Mouse (Mus musculus): Measurements from ENCODE around the gene Slc16a14.
"Not testable (repeated sequence)": the region's sequence is repeated elsewhere in the genome, so short reads cannot be mapped to it uniquely, and the experiment has no call there.

Slc16a14 gene

DNA sequence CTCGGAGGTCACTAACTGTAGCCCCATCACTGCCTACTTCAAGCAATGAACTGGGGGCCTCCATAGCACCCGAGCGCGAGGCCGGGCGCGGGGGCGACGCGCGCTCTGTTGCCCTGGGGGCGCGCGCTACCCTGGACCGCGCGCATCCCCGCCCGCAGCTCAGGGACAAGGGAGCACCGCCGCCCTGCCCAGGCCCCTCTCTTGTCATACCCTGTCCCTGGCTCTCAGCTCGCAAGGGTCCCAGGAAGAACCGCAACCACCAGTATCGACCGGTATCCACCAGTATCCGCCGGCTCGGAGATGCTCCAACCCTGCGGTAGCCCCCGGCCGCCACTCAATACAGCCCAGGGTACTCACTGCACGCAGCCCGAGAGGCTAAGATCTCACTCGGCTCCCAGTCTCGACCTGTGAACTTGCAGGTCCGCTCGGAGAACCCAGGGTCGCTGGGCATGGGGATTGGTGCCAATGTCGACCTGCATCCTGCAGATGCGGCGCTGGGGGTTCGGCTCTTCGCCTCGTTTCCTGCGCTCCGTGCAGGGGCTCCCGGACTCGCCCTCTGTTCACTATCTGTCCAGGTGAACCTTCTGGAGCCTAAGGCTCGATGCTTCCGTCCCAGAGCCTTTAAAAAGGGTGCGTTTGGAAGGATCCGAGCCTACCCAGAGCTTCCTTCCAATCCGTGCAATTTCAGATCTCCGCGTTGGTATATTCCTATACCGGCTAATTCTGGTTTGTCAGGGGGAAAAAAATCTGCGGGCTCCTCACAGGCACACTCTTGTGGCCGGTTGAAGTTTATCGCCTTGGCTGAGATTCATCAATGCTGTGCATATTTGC is at the start of gene Slc16a14:
TSS of gene Slc16a14 (minus strand) at position 632 of the 831 bp plus-strand sequence.
- DNase-seq (ENCODE audit: low spot score in 2 of 2): peak; percentile 55 to 57

DNA sequence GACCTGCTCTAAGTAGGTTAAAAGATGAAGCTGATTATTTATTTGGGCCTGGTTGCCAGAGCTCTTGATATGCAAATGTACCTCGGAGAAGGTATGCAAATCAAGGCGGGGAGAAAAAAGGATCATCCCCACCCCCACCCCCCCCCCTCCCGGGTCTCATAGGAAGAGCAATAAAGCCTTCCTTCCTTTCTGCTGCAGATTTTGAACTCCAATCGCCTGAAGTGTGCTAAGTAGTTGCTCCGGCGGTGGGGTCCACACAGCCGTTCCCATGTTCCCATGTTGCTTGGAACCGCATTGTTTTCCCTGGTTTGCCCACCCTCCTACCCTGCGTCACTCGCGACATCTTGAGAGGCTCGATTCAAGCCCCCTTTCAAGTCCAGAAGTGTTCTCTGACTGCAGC is 26.8 kb upstream of the Slc16a14 start:
- not testable (repeated sequence) for DNase-seq (ENCODE audit: low spot score in 2 of 2)

DNA sequence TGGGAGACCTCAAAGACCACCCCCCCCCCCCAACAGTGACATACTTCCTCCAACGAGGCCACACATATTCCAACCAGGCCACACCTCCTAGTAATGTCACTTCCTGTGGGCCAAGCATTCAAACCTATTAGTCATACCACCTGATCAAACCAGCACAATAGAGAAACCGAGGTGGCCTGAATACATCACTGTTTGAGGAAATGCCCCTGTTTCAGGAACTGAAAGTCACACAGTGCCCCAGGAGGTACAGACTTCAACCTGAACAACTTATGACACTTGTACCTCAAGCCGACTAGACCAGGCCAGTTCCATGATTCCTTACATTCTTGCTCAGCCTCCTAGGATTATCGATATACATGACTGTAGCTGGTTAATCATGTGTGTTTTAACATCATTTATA is 22.8 kb upstream of the Slc16a14 start:
- not testable (repeated sequence) for DNase-seq (ENCODE audit: low spot score in 2 of 2)

DNA sequence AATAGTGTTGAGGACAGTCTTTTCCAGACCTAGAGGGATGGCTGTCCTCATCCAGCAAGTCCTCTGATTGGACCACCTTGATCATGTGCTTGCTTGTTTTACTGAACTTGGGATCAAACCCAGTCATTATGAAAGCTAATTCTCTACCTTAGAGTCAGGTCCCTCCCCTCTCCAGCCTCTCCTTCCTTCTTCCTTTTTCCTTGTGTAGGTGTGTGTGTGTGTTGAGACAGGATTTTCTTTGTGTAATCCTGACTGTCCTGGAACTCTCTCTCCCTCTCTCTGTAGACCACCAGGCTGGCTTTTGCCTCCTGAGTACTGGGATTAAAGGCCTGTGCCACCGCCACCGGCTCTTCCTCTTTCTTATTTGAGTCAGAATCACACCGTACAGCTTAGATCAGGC is 21.8 kb upstream of the Slc16a14 start:
- not testable (repeated sequence) for DNase-seq (ENCODE audit: low spot score in 2 of 2)

DNA sequence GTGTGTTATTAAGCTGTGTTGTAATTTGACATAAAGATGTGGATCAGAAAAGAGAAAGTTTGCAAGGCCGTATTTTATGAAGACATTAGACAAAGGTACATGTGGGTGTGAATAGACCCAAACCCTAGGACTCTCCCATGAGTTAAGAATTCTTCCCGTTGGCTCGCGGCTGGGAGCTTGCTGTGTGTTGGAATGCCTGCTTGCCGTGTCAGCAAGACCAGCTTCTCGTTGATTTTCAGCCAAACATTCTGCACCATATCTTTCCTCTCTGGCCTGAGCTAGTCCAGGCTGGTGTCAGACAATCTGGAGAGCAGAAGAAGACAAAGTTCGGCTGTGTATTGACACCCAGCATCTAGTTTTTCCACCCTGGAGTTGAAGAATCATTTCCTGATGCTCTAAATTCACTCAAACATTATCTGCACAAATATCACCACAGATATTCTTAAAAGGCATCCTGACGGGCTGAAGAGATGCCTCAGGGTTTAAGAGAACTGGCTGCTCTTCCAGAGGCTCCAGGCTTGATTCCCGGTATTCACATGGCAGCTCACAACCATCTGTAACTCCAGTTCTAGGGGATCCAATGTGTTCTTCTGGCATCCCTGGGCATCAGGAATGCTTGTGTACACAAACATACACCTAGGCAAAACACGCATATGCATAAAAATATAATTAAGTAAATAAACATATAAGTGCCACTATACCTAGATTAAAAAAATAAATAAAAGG is 17.7 kb upstream of the Slc16a14 start:
- DNase-seq (ENCODE audit: low spot score in 2 of 2): no peak

DNA sequence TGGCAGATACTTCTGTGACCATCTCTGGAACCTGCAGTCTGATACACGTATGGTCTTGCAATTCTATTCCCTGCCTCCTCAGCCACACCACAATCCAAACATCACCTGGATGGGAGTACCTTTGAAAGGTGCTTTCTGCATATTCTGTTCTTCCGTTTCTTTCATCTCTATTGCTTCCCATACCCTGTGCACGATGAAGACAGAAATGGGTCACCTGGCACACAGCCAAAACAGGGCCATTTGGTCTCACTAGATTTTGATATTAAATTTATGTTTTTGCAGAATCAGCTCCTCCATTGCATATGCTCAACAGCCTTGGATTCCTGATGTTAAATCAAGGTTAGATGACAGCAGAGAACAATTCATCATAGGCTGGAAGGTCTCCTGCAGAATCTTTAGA is 16.6 kb upstream of the Slc16a14 start:
- DNase-seq (ENCODE audit: low spot score in 2 of 2): no peak

DNA sequence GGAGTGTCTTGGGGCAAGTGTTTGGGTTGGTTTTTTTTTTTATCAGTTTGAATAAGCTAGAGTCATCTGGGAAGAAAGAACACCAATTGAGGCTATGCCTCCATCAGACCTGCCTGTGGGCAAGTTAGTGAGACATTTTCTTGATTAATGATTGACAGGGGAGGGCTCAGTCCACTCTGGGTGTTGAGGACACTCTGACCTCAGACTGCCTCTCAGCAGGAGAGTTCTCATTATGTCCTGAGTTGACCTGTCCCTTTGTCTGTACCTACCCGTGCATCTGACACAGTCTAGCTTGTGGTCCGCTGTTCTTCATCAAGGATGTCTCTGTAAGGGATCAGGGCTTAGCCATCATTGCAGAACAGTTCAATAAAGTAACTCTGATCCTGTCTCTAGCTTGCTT is 12.5 kb upstream of the Slc16a14 start:
- DNase-seq (ENCODE audit: low spot score in 2 of 2): no peak

DNA sequence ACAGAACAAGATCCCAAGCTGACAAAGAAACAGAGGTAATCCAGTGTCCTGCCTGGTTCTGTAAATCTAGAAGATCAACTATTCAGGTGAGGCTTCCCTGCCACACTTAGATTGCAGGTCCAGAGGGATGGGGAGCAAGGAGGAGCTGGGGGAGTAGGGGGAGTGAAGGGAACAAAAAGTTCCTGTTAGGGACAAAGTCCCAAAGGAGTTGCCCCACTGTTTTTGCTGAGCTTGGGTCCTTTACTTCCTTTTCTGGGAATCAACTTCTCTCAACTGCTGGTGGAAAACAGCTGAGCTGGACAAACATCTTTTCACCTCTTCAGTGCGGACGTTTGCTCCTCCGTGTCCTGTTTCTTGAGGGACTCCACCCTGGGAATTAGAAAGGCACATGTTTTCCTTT is 11.0 kb upstream of the Slc16a14 start:
- no peak for DNase-seq (ENCODE audit: low spot score in 2 of 2)

DNA sequence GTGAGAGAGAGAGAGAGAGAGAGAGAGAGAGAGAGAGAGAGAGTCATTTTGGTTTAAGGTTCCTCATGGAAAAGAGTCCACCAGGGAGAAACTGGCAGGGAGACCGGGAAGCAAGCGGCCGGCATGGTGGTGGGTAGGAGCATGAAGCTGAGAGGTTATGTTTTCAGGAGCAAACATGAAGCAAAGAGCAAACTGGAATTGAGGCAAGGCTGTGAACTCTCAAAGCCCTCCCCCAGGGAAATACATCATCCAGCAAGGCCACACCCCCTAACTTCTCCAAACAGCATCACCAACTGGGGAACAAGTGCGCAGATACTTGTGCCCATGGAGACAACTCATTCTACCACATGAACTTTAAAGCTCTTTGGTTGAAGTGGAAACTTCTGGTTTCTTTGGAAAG is 8.6 kb upstream of the Slc16a14 start:
- DNase-seq (ENCODE audit: low spot score in 2 of 2): no peak

DNA sequence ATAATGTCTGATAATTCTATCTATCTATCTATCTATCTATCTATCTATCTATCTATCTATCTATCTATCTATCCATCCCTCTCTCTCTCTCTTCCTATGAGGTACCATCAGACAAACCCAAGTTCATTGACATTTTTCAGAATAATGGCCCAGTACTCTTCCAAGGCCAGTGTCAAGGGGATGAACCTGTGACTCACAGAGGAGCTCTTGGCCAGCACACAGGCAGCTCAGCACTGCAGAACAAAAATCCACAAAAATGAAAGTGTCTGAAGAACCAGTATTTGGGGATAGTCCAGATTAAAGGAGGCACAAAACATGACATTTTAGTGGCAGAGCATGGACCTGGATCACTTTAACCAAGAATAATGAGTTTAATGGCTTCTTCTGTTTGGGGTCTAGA is 7.7 kb upstream of the Slc16a14 start:
- no peak for DNase-seq (ENCODE audit: low spot score in 2 of 2)

DNA sequence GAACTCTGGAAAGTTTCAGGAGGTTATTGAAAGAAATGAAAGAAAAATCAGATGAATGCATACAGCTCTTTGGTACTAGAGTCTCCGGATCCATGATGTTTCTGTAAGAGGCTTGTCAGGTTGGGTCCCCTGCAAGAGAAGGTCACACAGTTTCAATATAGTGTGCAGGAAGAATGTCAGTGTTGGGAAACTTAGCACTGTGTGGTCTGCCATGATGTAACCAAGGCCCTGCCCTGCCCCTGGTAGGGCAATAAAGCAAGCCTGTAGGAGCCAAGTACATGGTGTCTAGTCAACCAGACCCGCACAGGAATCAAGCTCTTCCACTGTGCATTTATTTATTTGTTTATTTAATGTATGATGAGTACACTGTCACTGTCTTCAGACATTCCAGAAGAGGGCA is 5.4 kb upstream of the Slc16a14 start:
- no peak for DNase-seq (ENCODE audit: low spot score in 2 of 2)

DNA sequence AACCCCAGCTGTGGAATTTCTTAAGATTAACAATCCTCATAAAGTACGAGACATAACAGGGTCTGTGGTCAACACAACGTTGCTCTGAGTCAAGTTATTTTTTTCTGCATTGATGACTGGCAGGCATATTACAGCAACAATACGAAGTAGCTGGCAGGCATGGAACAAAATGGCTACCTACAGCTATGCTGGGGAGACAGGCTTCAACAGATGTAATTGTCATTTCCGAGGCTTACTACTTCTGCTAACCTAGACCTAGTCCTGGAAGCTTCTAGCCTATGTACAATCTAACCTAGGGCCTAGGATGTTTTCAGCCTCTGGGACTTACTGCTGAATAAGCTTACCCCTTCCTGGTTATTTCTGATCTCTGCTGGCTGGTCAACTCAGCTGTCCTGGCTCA is 4.5 kb upstream of the Slc16a14 start:
- no peak for DNase-seq (ENCODE audit: low spot score in 2 of 2)

DNA sequence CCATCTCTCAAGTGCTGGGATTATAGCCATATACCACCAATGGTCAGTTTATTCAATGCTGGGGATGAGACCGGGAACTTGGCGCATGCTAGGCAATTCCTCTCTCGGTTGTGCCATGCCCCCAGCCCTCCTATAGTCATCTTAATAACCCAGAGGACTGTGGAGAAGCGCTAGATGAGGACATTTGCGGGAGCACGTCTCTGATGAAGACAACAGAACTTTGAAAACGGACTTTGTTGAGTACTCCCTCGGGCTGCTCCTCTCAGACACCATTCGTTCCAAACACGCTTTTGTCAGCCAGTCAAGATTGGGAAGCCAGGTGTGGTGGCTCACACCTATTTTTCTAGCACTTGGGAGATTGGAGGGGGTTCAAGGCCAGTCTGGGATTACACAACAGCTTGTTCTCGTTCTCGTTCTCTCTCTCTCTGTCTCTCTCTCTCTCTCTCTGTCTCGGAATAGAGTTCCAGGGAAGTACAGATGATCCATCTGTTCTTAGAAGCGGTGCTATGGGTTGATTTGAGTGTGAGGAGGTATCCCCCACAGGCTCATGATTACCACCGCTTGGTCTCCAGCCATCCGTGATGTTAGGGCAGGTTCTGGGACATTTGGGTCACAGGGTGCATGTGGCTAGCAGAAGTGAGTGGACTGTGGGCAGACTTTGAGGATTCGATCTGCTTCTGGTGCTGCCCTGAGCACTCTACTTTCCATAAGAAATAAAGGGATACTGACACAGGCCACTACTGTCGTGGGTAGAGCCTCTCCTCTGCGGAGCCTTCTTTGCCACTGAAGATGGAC is 2.0 kb upstream of the Slc16a14 start:
- DNase-seq (ENCODE audit: low spot score in 2 of 2): no peak

DNA sequence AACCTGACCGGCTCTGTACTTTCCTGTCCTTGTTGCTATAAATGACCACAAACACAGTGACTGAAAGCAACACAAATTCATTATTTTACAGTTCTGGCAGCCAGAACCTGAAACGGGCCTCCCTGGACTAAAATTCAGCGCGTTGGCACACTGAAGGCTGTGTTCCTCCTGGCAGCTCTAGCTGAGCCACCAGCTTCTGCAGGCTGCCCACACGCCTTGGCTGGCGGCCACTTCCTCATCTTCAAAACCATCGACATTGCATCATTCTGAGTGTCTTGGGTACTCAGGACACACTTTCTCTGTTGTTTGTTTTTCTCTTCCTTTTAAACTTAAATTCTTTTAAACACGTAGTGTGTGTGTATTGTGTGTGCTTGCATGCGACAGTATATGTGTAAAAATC is 734 bp upstream of the Slc16a14 start:
- DNase-seq (ENCODE audit: low spot score in 2 of 2): peak; percentile 68 to 71

DNA sequence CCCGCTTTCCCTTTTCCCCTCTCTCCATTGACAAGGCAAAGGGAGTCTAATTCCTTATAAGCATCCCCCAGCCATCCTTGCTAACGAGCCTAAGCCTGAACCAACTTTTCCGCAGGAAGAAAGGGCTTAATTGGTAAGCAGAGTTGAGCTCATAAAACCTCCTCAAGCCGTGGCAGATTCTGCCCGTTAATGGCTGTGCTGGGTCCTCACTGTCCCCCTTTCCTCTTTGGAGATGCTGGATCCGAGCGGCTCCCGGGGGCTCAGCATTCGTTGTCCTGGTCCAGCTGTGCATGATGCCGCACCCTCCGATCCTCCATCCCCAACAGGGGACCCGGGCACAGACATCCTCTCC is 807 bp downstream of the Slc16a14 start:
- DNase-seq (ENCODE audit: low spot score in 2 of 2): no peak

DNA sequence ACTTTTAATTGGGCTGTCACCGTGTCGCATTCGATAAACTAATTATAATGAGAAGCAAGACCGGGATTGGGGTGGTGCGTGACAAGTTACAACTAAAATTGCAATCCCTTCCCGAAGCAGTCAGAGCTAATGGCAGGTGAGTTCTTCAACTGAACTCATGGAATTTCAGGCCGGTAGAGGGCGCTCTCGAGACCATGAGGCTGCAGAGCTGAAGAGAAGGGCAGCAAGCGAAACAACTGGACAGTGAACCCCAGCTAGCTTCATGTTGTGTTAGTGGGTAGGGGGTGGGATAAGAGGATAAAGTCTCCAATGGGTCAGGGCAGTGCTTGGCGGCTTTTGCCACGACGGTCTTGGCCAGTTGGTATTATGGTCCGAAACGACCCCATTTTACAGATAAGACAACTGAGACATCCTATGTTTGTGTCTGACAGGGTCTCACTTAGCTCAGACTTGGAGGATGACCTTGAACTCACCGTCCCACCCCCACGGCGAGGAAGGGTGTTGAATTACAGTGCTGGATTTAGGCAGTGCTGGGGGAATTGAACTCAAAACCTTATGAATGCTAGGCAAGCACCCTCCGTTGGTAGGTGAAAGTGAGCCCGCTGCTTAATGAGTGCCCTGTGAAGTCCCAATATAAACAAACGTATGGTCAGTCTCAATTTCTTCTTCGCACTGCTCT is 1.3 kb downstream of the Slc16a14 start:
- peak; percentile 66 to 82 for DNase-seq (ENCODE audit: low spot score in 2 of 2)

DNA sequence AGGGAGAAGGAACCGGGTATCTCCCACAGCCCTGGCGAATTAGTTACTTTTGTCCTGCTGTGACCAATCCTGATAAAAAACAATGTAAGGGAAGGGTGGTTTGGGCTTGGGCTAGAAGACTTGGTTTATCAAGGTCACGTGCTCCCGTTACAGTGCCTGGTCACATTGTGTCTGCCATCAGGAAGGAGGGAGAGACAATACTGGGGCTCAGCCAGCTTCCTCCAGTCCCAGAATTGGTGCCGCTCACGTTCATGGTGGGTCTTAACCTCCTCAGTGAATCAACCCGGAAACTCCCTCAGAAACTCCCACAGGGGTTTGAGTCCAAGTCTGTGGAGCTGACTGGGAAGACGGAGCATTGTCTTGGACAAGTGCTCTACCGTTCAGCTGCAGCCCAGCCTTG is 9.3 kb downstream of the Slc16a14 start:
- no peak for DNase-seq (ENCODE audit: low spot score in 2 of 2)

DNA sequence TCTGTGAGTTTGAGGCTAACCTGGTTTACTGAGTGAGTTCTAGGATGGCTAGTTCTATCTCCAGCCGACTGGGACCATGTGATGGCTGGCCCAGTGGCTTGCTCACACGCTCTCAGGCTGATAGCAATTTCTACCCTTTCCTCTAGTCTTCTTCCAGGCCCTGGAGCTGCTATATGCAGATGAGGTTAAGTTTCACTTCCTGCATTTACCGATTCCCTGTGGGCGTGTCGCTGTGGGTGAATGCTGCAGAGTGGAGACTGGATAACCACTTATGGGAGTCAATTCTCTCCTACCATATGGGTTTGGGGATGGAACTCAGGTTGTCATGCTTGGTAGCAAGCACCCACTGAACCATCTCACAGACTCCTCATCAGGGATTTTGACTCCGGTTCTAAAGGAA is 10.8 kb downstream of the Slc16a14 start:
- no peak for DNase-seq (ENCODE audit: low spot score in 2 of 2)

DNA sequence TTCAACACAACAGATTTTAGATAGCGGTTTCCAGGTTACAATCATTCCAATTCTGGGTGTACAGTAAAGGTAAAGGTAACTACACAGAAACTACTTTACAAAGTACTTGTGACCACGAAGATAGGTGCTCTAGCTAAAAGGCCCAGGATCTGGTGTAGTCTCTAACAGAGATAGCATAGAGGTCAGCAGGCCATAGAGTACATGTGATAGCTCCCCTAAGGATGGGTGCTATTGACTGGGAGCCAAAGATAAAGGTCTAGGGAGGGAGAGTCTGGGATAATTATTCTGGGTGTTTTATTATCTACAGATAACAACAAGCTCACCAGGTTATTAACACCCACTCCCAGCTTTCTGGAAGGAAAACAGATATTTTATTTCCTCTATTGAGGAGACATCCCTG is 11.5 kb downstream of the Slc16a14 start:
- DNase-seq (ENCODE audit: low spot score in 2 of 2): no peak

DNA sequence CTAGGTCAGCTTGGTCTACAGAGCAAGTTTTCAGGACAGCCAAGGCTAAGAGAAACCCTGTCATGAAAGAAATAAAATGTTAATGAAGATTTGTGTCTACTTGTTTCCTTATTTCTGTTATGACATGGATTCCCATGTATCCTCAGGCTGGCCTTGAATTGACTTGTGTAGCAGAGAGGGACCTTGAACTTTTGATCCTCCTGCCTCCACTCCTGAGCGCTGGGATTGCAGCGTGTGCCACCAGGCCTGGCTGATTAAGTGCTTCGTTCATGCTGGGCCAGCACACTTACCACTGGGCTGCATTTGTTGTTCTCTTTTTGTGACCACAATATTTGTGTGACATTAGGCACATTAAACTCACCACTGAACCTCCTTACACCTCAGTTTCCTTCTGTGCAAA is 16.1 kb downstream of the Slc16a14 start:
- no peak for DNase-seq (ENCODE audit: low spot score in 2 of 2)

DNA sequence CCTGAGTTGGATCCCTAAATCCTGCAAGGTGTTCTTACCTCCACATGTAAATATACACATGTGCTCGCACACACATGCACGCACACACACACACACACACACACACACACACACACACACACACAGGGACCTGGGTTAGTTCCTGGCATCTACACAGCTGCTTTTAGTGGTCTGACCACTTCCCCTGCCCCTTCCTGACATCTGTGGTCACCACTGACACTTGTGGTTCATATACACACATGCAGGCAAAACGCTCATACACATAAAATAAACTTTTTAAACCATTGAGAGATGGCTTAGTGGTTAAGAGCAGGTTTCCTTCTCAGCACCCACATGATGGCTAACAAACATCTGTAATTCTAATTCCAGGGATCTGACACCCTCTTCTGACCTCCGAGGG is 19.9 kb downstream of the Slc16a14 start:
- no peak for DNase-seq (ENCODE audit: low spot score in 2 of 2)

DNA sequence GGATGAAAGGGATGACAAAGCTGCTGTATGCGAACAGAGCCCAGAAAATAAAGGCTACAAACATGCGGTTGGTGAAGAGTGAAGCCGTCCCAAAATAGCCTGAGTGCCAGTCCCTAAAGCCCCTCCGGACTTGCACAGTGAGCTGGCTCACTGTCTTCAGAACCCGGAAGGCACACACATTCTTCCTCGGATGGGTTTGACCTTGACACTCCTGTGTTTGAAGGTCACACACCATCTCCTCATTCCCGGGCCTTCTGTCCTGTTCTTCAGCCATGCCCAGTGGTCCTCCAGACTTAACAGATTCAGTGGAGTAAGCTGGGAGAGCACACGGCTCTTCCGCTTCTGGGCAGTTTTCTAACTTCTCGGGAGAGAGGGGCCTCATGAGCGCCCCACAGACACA is 22.4 kb downstream of the Slc16a14 start:
- DNase-seq (ENCODE audit: low spot score in 2 of 2): no peak
